Mouse (Mus musculus) embryonic fibroblast, embryonic 13.5 days (primary cell): ENCODE measurements around the gene Vrk2.

Experiments used
- CTCF ChIP-seq: IDR thresholded peaks from 2 replicates; pipeline ENCODE4 v1.5.1; 2011; ENCODE audit warnings: mild to moderate bottlenecking, control low read depth, low read length, moderate library complexity, borderline replicate concordance; ENCODE audit not compliant: insufficient read depth
- POLR2A ChIP-seq: IDR thresholded peaks from 2 replicates; pipeline ENCODE4 v1.6.1; 2011; ENCODE audit warnings: low read depth, mild to moderate bottlenecking, control low read depth, low read length, moderate library complexity

DNA sequence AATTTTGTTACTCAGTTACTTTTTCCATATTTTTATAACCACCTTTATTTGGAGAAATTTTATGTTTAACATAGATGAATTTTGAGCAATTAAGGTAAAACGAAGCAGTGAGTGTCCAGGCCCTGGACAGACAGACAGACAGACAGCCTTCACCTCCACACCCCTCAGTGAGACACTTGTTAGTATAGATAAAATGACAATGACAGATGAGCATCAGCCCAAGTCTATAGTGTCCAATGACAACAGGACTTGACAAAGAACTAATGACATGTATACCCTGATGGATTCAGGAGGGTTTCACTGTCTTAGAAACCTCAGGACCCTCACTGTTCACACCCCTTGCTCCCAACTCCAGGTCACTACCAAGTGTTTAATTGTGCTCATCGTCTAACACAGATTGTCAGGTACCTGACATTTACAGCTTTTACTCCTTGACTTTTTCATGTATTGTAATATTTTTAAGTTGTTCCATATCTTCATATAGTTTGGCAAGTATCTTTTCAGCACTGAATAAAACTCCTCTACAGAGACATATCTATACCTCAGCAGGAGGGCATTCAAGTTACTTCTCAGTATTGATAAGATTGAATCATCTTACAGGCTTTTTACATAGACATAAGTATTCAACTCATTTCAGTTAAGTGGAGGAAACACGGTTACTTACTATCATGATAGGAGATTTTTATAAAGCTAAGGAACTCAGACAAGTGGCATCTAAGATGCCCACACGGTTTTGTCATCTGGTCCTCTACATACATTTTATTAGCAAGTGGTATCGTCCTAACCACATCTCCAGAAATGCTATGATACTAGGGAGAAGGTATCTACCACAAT, 60.6 kb downstream of the Vrk2 start:
- TF ChIP-seq CTCF (no peak), POLR2A (no peak)
